Mouse (Mus musculus) frontal cortex, postnatal 25 days (tissue): ENCODE measurements at regions not wholly inside any gene's neighbourhood (a gene's known extent, or its start where the extent isn't known, plus 50 kb on each side); places are given as distances from the start of the nearest gene placed in this dataset.
"Not testable (repeated sequence)": the region's sequence is repeated elsewhere in the genome, so short reads cannot be mapped to it uniquely, and the experiment has no call there.

Source experiments
- DNase-seq, 2 experiments: peaks; one replicate each; pipeline ENCODE4 v3.0.0; 2022; ENCODE audit warnings: low spot score in 2 of 2

GRCm38 (mm10) chr10:117449416-117450239 is 69.8 kb upstream of the Cpsf6 start:
- no peak for DNase-seq

GRCm38 (mm10) chr10:117448783-117449182 is 69.0 kb upstream of the Cpsf6 start:
- DNase-seq = not testable (repeated sequence)

- no peak for DNase-seq
Measured at GRCm38 (mm10) chr10:117447626-117448025, 67.8 kb upstream of the Cpsf6 start.

- no peak for DNase-seq
Measured at GRCm38 (mm10) chr10:117447206-117447605, 67.4 kb upstream of the Cpsf6 start.

DNA sequence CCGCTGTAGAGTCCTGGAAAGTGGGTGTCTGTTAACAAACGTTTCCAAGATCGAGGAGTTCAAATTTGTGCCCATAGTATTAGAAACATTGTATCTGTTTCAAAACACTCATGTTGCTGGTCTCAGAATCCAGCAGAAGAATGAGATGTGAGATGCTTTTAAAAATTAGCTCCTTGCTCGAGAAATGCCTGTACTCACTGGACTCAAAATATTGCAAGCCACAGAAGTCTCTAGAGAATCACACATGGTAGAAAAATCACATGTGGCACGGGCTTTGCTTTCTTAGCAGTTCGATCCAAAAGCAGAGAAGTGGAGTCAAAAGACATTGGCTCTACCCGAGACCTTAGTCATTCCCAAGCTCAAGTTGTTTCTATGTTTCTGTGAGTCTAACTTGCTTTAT is 67.0 kb upstream of the Cpsf6 start:
- no peak for DNase-seq

- no peak for DNase-seq
Measured at GRCm38 (mm10) chr10:117445801-117446490, 66.1 kb upstream of the Cpsf6 start.

- DNase-seq = no peak
Measured at GRCm38 (mm10) chr10:117445181-117445790, 65.5 kb upstream of the Cpsf6 start.

GRCm38 (mm10) chr10:117444761-117445160 is 64.9 kb upstream of the Cpsf6 start:
- no peak for DNase-seq

GRCm38 (mm10) chr10:117443426-117444350 is 63.9 kb upstream of the Cpsf6 start:
- DNase-seq = no peak

GRCm38 (mm10) chr10:117441979-117442803 is 62.4 kb upstream of the Cpsf6 start:
- DNase-seq = no peak

GRCm38 (mm10) chr10:117441121-117441978 is 61.5 kb upstream of the Cpsf6 start:
- no peak for DNase-seq

- DNase-seq = no peak
Measured at GRCm38 (mm10) chr10:117440225-117440976, 60.6 kb upstream of the Cpsf6 start.

DNA sequence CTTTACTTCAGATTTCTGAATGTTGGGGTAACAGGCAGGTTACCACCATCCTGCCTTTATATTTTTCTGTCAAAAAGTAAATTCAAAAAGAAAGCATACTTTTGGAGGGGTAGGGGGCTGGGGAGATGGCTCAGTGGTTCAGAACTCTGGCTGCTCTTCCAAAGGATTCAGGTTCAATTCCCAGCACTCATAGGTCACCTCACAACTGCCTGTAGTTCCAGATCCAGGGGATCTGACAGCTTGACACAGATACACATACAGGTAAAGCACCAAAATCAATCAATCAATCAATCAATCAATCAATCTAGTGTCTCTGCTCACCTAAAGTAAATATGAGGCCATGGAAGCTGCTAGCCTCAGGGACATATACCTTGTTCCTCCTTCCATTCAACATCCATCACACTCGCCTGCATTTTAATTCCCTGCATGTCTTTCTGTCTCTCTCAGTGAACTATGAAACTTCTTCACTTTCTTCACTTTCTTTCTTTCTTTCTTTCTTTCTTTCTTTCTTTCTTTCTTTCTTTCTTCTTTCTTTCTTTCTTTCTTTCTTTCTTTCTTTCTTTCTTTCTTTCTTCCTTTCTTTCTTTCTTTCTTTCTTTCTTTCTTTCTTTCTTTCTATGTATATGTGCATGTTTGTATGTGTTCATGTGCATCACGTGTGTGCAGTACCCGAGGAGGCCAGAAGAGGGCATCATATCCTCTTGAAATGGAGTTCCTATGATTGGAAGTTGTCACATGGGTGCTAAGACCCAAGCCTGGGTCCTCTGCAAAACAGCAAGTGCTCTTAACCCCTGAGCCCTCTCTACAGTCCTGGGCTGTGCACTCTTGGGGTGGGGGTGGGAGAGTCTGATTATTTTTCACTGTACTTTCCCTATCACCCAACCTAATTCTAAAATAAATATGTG is 59.6 kb upstream of the Cpsf6 start:
- no peak for DNase-seq

DNA sequence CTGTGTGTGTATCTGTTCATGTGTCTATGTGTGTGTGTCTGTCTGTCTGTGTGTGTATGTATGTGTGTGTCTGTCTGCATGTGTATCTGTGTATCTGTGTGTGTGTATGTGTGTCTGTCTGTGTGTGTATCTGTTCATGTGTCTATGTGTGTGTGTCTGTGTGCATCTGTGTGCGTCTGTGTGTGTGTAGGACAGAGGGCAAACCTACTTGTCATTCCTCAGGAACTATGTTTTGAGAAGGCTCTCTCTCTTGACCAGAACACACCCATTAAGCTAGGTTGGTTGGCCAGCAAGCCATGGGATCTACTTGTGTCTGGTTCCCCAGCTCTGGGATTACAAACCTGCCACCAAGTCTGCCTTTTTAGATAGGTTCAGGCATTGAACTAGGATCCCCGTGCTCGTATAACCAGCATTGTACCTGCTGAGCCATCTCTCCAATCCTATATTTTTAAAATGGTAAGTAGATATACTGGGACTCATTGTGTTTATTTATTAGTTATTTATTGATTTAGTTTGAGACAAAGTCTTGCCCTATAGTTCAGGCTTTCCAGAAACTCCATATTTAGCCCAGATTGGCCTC is 58.9 kb upstream of the Cpsf6 start:
- DNase-seq = no peak

GRCm38 (mm10) chr10:117437970-117438369 is 58.2 kb upstream of the Cpsf6 start:
- DNase-seq = no peak

DNA sequence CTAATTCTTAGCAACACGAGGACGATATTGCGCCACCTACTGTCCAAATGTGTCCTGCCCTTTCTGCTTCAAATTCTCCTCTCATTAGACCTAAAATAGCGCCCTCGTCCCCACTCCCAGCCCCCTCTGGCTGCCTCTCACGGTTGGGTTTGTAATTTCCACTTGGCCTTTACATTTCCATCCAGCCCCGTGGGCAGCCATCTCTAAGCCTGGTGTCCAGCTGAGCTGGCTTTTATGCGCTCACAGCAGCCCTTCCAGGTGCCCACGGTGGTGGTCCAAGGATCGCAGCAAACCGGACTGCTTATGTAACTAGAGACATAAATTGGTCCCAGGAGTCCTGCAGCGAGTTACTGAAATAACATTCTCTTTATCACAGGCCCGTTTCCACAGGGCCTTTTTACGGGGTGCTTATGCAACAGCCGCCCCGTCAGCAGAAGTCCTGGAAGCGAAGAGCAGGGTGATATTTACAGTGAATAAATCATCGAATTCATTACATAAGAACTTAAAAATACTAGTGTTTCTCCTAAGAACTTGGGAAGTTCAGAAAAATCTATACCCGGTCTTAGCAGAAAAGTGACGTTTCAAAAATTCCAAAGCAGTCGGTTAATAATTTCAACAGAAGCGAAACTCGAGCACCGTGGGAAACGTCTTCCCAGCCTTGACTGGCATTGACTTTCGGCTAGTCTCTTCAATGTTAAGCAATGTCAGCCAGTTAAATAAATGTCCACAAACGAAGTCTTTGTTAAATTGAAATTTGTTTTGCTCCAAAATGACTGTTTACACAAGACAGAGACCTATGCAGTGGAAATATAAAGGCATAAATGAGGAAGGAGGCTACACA is 57.3 kb upstream of the Cpsf6 start:
- DNase-seq = peak; percentile 16 to 27
